Mouse (Mus musculus): ENCODE measurements around the gene Crtc1.

Crtc1 gene

GRCm38 (mm10) chr8:70439055-70439847 is at the start of gene Crtc1:
Gene Crtc1, minus strand, starts transcription at chr8:70439579.
- DNase-seq = peak; percentile 96

- no peak for DNase-seq
These were observed 49.6 kb upstream of the Crtc1 start for GRCm38 (mm10) chr8:70488931-70489470.

GRCm38 (mm10) chr8:70487993-70488796 is 48.8 kb upstream of the Crtc1 start:
- no peak for DNase-seq

- no peak for DNase-seq
These were observed 47.7 kb upstream of the Crtc1 start, which contains the start of gene Tmem59l for GRCm38 (mm10) chr8:70486941-70487520. Gene Tmem59l, minus strand, starts transcription at chr8:70487358.

GRCm38 (mm10) chr8:70486191-70486681 is 46.9 kb upstream of the Crtc1 start:
- no peak for DNase-seq

GRCm38 (mm10) chr8:70482943-70483342 is 43.6 kb upstream of the Crtc1 start:
- no peak for DNase-seq

GRCm38 (mm10) chr8:70481908-70482307 is 42.5 kb upstream of the Crtc1 start:
- no peak for DNase-seq

- peak in 1 of 2 experiments; percentile 44 for DNase-seq
These were observed 38.0 kb upstream of the Crtc1 start for GRCm38 (mm10) chr8:70477269-70477982.

- DNase-seq = peak; percentile 97 to 98
These were observed 37.2 kb upstream of the Crtc1 start, which contains the start of gene Klhl26 for GRCm38 (mm10) chr8:70476333-70477268. Gene Klhl26, minus strand, starts transcription at chr8:70476968.

GRCm38 (mm10) chr8:70471856-70472255 is 32.5 kb upstream of the Crtc1 start:
- DNase-seq = no peak

- DNase-seq = no peak
These were observed 30.6 kb upstream of the Crtc1 start for GRCm38 (mm10) chr8:70469938-70470337.

GRCm38 (mm10) chr8:70469295-70469916 is 30.0 kb upstream of the Crtc1 start:
- no peak for DNase-seq

- no peak for DNase-seq
These were observed 29.4 kb upstream of the Crtc1 start for GRCm38 (mm10) chr8:70468733-70469132.

GRCm38 (mm10) chr8:70467907-70468306 is 28.5 kb upstream of the Crtc1 start:
- no peak for DNase-seq

- DNase-seq = no peak
These were observed 27.9 kb upstream of the Crtc1 start for GRCm38 (mm10) chr8:70467229-70467725.

GRCm38 (mm10) chr8:70466771-70467170 is 27.4 kb upstream of the Crtc1 start:
- DNase-seq = peak in 1 of 2 experiments; percentile 21

- DNase-seq = no peak
These were observed 26.9 kb upstream of the Crtc1 start for GRCm38 (mm10) chr8:70466305-70466704.

- no peak for DNase-seq
These were observed 26.3 kb upstream of the Crtc1 start for GRCm38 (mm10) chr8:70465701-70466100.

GRCm38 (mm10) chr8:70464162-70464561 is 24.8 kb upstream of the Crtc1 start:
- no peak for DNase-seq

GRCm38 (mm10) chr8:70463306-70463705 is 23.9 kb upstream of the Crtc1 start:
- no peak for DNase-seq

- no peak for DNase-seq
These were observed 23.1 kb upstream of the Crtc1 start for GRCm38 (mm10) chr8:70462516-70462813.
